Mouse (Mus musculus) ovary, postnatal 10 days (tissue): ENCODE results near the gene Ano10.

Source experiments
- DNase-seq: peaks from one replicate; pipeline ENCODE4 v3.0.0; 2022; ENCODE audit warnings: low spot score

Ano10 gene

GRCm38 (mm10) chr9:122156389-122157078 lies 137.7 kb downstream of the Ano10 start:
- DNase-seq, result no peak

- DNase-seq, result no peak
Measured at GRCm38 (mm10) chr9:122155193-122155592, 139.0 kb downstream of the Ano10 start.

- no peak for DNase-seq
Measured at GRCm38 (mm10) chr9:122153436-122153835, 140.8 kb downstream of the Ano10 start.

- DNase-seq, result no peak
Measured at GRCm38 (mm10) chr9:122152501-122152900, 141.7 kb downstream of the Ano10 start.

GRCm38 (mm10) chr9:122152063-122152462 lies 142.2 kb downstream of the Ano10 start:
- DNase-seq, result no peak

- no peak for DNase-seq
Measured at GRCm38 (mm10) chr9:122149997-122150826, 144.0 kb downstream of the Ano10 start.

GRCm38 (mm10) chr9:122148356-122148755 lies 145.9 kb downstream of the Ano10 start:
- DNase-seq, result no peak

- DNase-seq, result no peak
Measured at GRCm38 (mm10) chr9:122146124-122146870, 147.9 kb downstream of the Ano10 start.

- no peak for DNase-seq
Measured at GRCm38 (mm10) chr9:122145677-122146076, 148.5 kb downstream of the Ano10 start.

- DNase-seq, result no peak
Measured at GRCm38 (mm10) chr9:122144776-122145175, 149.4 kb downstream of the Ano10 start.

- no peak for DNase-seq
Measured at GRCm38 (mm10) chr9:122143219-122143618, 151.0 kb downstream of the Ano10 start.

- DNase-seq, result no peak
Measured at GRCm38 (mm10) chr9:122139236-122139635, 155.0 kb downstream of the Ano10 start.

- no peak for DNase-seq
Measured at GRCm38 (mm10) chr9:122138371-122139029, 155.7 kb downstream of the Ano10 start.

- no peak for DNase-seq
Measured at GRCm38 (mm10) chr9:122137960-122138359, 156.3 kb downstream of the Ano10 start.

GRCm38 (mm10) chr9:122135885-122136170 lies 158.4 kb downstream of the Ano10 start:
- DNase-seq, result no peak

GRCm38 (mm10) chr9:122135095-122135884 lies 158.9 kb downstream of the Ano10 start:
- no peak for DNase-seq

- no peak for DNase-seq
Measured at GRCm38 (mm10) chr9:122132145-122132544, 162.1 kb downstream of the Ano10 start.

- DNase-seq, result no peak
Measured at GRCm38 (mm10) chr9:122130666-122131065, 163.6 kb downstream of the Ano10 start.

GRCm38 (mm10) chr9:122128686-122129085 lies 165.5 kb downstream of the Ano10 start:
- no peak for DNase-seq

GRCm38 (mm10) chr9:122127271-122127785 lies 166.9 kb downstream of the Ano10 start:
- no peak for DNase-seq

GRCm38 (mm10) chr9:122126790-122127189 lies 167.4 kb downstream of the Ano10 start:
- DNase-seq, result no peak
